Mouse (Mus musculus) forebrain, embryonic 13.5 days (tissue): ENCODE data around the gene Ccdc151. TPM values are rescaled to one million over a fixed set of nuclear protein-coding genes. Genes with fewer than 3 reads are reported as not detected.

Experiments
- ATAC-seq: fragments of 200-750 bp; cut with Nextera tagmentation; 2 replicates; pipeline ENCODE4 v1.8.0; 2017
- H3K27ac ChIP-seq: fragments of 300-500 bp; sonication (generic); 2 replicates; pipeline ENCODE4 v1.5.1; 2015; ENCODE audit warnings: inconsistent platforms, mild to moderate bottlenecking, moderate library complexity
- H3K27me3 ChIP-seq: fragments of 300-500 bp; sonication (generic); 2 replicates; pipeline ENCODE4 v1.6.1; 2015; ENCODE audit warnings: mild to moderate bottlenecking, inconsistent platforms
- H3K36me3 ChIP-seq: fragments of 300-500 bp; sonication (generic); 2 replicates; pipeline ENCODE4 v1.6.1; 2015; ENCODE audit warnings: mild to moderate bottlenecking, inconsistent platforms; ENCODE audit not compliant: poor library complexity, severe bottlenecking
- H3K4me1 ChIP-seq: fragments of 300-500 bp; sonication (generic); 2 replicates; pipeline ENCODE4 v1.6.1; 2015; ENCODE audit warnings: inconsistent platforms
- H3K4me2 ChIP-seq: fragments of 300-500 bp; sonication (generic); 2 replicates; pipeline ENCODE4 v1.6.1; 2015; ENCODE audit warnings: inconsistent platforms, mild to moderate bottlenecking, moderate library complexity
- H3K4me3 ChIP-seq: fragments of 300-500 bp; sonication (generic); 2 replicates; pipeline ENCODE4 v1.5.1; 2015; ENCODE audit warnings: mild to moderate bottlenecking, inconsistent platforms
- H3K9ac ChIP-seq: fragments of 300-500 bp; sonication (generic); 2 replicates; pipeline ENCODE4 v1.6.1; 2015; ENCODE audit warnings: mild to moderate bottlenecking, inconsistent platforms
- H3K9me3 ChIP-seq: fragments of 300-500 bp; sonication (generic); replicated peaks from 2 replicates; pipeline ENCODE4 v1.6.1; 2016; ENCODE audit warnings: inconsistent platforms
- WGBS: fragments of 180-500 bp; shearing (Covaris S2); methylation state at CpG from one replicate; pipeline ENCODE4 v1.1.7; 2015; 5-methylcytosine and 5-hydroxymethylcytosine counted together
- polyA plus RNA-seq: library from polyadenylated mRNA; unstranded; fragments of >200 nt; fragmentation: Nextera tagmentation; extraction: Ambion mirVana; gene quantifications from 2 replicates; pipeline ENCODE4 v1.2.1, GENCODE M21; 2015

Gene Ccdc151
- polyA plus RNA-seq, 1 experiment from 2014 or later = 4.0 TPM

DNA sequence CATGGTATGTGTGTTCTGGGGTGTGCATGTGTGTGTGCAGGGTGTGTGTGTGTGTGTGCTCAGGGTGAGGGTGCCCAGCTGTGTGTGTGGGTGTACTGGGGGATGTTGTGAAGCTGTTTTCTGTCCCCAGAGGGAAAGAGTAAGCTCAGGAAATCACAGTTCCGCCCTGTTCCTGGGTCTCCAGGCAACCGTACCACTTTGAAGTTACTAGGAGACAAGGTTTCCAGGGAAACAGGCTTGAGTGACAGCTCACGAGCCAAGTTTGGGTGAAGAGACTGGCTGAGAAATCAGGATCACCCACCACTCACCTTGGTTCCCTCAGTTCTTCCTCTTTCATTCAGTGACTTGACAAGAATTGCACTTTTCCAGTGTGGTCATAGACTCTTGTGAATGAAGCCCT, 48.8 kb downstream of the Ccdc151 start:
- H3K9ac ChIP-seq = no peak overlapping the region; the same call in 1 of the 2 replicates
- no peak overlapping the region for H3K4me3 ChIP-seq
- H3K9me3 ChIP-seq = no peaks in the 10 kb centered on the region; the same call in 1 of the 2 replicates
- no peaks in the 10 kb centered on the region for H3K36me3 ChIP-seq
- WGBS = 17% methylated on average over 3 of the region's 3 CpGs
- 0 out of 2 replicates have a peak, but pooled peaks have one; percentile 3 for ATAC-seq
- H3K4me1 ChIP-seq = peaks cover 26% of the 10 kb centered on the region
- H3K4me2 ChIP-seq = peak overlapping the region; percentile 32
- H3K27me3 ChIP-seq = 0 out of 2 replicates have a peak, but pooled peaks cover 4% of the 10 kb centered on the region
- peak overlapping the region; percentile 74 for H3K27ac ChIP-seq

DNA sequence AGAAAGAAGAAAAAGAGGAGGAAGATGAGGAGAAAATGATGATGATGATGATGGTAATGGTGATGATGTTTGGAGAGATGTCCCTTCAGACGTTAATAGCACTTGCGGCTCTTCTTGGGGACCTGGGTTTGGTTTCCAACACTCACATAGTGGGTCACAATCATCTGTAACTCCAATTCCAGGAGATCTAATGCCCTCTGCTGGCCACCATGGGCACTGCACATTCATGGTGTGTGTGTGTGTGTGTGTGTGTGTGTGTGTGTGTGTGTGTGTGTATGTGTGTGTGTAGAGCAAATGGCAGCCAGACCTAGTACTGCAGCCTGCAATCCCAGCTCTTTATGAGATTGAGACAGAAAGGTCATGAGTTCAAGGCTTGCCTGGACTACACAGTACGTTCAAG, 50.5 kb downstream of the Ccdc151 start:
- Histone ChIP-seq H3K9ac (no peak overlapping the region), H3K27ac (no peak overlapping the region), H3K27me3 (peaks cover 15% of the 10 kb centered on the region; the same call in 1 of the 2 replicates), H3K36me3 (no peaks in the 10 kb centered on the region), H3K4me1 (peaks cover 26% of the 10 kb centered on the region), H3K4me2 (no peak overlapping the region), H3K9me3 (no peaks in the 10 kb centered on the region; the same call in 1 of the 2 replicates), H3K4me3 (no peak overlapping the region)
- ATAC-seq = no peak
- WGBS = 85% methylated on average over 3 of the region's 3 CpGs

DNA sequence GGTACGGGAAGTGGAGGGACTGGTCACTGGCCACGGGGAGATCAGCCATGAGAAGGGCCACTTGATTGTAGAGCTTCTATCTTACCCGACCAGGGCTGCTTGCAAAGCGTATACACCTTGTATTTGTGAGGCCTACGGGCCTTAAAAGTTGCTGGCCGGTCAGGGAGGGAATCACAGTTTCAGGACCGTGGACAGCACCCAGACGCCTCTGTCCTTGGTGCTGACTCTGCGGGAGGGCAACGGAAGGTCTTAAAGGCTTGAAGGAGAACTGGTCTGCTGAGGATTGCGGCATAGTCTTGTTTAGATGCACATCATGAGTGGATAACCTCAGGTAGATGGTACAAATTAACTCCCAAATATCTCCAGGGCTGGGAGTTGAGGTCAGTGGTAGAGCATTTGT, 52.1 kb downstream of the Ccdc151 start:
- Histone ChIP-seq H3K9ac (no peak overlapping the region), H3K9me3 (no peaks in the 10 kb centered on the region; the same call in 1 of the 2 replicates), H3K4me2 (no peak overlapping the region), H3K36me3 (peaks cover 4% of the 10 kb centered on the region; the same call in 1 of the 2 replicates), H3K27ac (no peak overlapping the region), H3K27me3 (peaks cover 15% of the 10 kb centered on the region; the same call in 1 of the 2 replicates), H3K4me3 (no peak overlapping the region), H3K4me1 (peaks cover 20% of the 10 kb centered on the region)
- no peak for ATAC-seq
- 18% methylated on average over 11 of the region's 11 CpGs for WGBS

DNA sequence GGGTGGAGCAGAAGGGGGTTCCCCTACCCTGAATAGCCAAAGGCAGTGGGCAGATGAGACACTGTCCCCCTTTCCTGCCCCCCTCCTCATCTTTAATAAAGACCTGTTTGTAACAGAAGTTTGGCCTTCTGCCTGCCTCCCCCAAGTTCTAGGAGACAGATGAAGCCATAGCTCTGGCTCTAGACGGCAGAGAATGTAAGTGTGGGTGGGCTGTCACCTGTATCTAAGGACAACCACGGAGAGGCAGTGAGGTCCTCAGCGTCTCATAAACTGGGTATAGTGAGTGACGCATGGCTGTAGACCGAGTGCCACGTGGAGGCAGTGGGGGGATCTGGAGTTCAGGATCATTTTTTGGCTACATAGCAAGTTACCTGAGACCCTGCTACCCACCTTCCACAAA, 53.6 kb downstream of the Ccdc151 start:
- 71% methylated on average over 6 of the region's 6 CpGs for WGBS
- peaks cover 10% of the 10 kb centered on the region for H3K4me1 ChIP-seq
- H3K4me2 ChIP-seq = no peak overlapping the region

DNA sequence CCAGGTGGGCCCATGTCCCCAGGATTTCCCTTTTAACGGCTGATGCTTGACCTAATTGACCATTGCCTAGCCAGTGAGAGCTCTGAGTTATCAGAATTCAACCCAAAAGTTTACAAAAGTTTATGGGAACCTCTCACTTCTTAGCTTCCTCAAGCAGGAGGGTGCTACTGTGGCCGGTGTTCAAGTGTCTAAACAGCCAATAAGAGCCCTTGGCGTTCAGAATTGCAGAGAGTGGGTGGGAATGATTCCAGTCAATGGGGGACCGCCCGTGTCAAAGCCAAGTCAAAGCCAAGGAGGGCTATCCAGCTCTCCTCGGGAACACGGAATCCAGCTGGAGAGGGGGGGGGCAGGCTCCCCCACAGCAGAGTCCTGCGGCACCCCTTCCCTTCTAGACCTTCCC, 54.3 kb downstream of the Ccdc151 start:
- 48% methylated on average over 8 of the region's 8 CpGs for WGBS
- no peaks in the 10 kb centered on the region; the same call in 1 of the 2 replicates for H3K9me3 ChIP-seq
- no peak overlapping the region for H3K9ac ChIP-seq
- no peak for ATAC-seq
- H3K36me3 ChIP-seq = peaks cover 13% of the 10 kb centered on the region
- H3K4me2 ChIP-seq = no peak overlapping the region
- H3K4me1 ChIP-seq = peaks cover 4% of the 10 kb centered on the region
- H3K4me3 ChIP-seq = no peak overlapping the region
- no peak overlapping the region for H3K27ac ChIP-seq
- H3K27me3 ChIP-seq = peaks cover 15% of the 10 kb centered on the region; the same call in 1 of the 2 replicates

More for the DNA sequence above, 53.6 kb downstream of the Ccdc151 start:
- H3K36me3 ChIP-seq = peaks cover 13% of the 10 kb centered on the region
- no peak overlapping the region for H3K4me3 ChIP-seq
- ATAC-seq = no peak
- no peak overlapping the region for H3K27ac ChIP-seq
- peaks cover 15% of the 10 kb centered on the region; the same call in 1 of the 2 replicates for H3K27me3 ChIP-seq
- H3K9me3 ChIP-seq = no peaks in the 10 kb centered on the region; the same call in 1 of the 2 replicates
- no peak overlapping the region for H3K9ac ChIP-seq

DNA sequence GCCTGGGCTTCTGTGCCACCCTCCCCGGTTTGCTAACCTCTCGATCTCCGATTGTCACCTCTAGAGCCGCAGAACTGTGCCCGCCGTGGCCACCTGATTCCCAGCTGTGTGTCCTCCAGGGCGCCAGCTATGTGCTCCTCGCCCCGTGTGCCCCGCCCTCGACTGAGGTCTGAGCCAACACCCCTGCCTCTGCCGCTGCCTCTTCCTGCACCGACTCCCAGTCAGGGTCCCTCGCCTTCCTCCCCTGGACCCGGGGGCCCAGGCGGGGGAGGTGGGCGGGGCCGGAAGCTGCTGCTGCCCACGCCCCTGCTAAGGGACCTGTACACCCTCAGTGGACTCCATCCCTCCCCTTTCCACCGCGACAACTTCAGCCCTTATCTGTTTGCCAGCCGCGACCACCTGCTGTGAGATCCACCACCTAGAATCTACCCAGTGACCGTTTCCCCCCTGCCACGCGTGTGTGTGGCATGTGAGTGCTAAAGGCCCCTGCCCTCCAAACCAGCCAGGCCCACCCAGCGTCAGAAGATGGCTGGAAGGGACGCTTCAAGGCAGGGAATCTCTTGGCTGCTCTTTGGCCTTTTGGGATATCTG, 54.8 kb downstream of the Ccdc151 start:
- Histone ChIP-seq H3K4me2 (peak overlapping the region; percentile 19; the same call in 1 of the 2 replicates), H3K27ac (no peak overlapping the region), H3K4me3 (no peak overlapping the region), H3K36me3 (peaks cover 13% of the 10 kb centered on the region), H3K27me3 (peaks cover 15% of the 10 kb centered on the region; the same call in 1 of the 2 replicates), H3K4me1 (no peaks in the 10 kb centered on the region), H3K9me3 (no peaks in the 10 kb centered on the region; the same call in 1 of the 2 replicates), H3K9ac (no peak overlapping the region)
- no peak for ATAC-seq
- 7% methylated on average over 23 of the region's 28 CpGs for whole genome bisulfite sequencing

DNA sequence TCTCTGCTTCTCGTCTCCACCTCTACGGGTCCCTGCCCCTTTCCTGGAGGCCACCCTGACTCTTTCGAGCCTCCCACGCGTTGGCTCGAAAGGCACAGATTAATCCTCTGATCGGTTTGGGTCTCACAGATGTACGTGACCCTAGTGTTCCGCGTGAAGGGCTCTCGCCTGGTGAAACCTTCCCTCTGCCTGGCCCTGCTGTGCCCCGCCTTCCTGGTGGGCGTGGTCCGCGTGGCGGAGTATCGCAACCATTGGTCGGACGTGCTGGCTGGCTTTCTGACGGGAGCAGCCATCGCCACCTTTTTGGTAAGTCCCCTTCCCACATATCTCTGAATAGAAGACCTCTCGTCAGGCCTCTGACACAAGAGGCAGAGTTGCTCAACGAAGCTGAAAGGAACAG, 58.2 kb downstream of the Ccdc151 start:
- WGBS = 29% methylated on average over 23 of the region's 23 CpGs
- no peak overlapping the region for H3K4me2 ChIP-seq
- H3K27me3 ChIP-seq = peaks cover 11% of the 10 kb centered on the region; the same call in 1 of the 2 replicates
- H3K4me1 ChIP-seq = no peaks in the 10 kb centered on the region
- no peaks in the 10 kb centered on the region for H3K9me3 ChIP-seq
- H3K4me3 ChIP-seq = no peak overlapping the region
- ATAC-seq = no peak
- no peak overlapping the region for H3K9ac ChIP-seq
- H3K27ac ChIP-seq = no peak overlapping the region
- H3K36me3 ChIP-seq = peaks cover 32% of the 10 kb centered on the region

DNA sequence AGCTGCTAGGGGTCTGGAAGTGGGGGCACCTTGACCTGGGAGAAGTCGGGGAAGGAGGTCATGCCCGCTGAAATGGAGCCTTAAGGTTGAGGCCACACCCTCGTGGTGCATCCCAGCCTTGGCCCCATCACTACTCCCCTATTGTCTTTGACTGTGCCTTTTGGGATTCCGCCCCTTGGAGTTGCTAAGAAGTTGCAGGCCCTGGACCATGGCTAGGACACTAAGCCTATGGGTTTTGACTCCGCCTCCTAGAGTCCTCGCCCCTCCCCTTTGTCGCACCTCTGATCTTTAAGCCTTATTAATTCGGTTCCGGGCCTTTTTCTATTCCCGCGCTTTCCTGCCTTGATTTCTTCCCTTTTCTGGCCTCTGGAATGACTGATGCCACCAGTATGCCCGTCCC, 58.8 kb downstream of the Ccdc151 start:
- 59% methylated on average over 12 of the region's 12 CpGs for whole genome bisulfite sequencing
- H3K4me3 ChIP-seq = no peak overlapping the region
- H3K4me1 ChIP-seq = no peaks in the 10 kb centered on the region
- no peak overlapping the region for H3K27ac ChIP-seq
- H3K9me3 ChIP-seq = no peaks in the 10 kb centered on the region
- peaks cover 37% of the 10 kb centered on the region for H3K36me3 ChIP-seq
- 0 out of 2 replicates have a peak, but pooled peaks have one; percentile 1 for ATAC-seq
- no peak overlapping the region for H3K4me2 ChIP-seq
- H3K27me3 ChIP-seq = peaks cover 11% of the 10 kb centered on the region; the same call in 1 of the 2 replicates
- no peak overlapping the region for H3K9ac ChIP-seq

DNA sequence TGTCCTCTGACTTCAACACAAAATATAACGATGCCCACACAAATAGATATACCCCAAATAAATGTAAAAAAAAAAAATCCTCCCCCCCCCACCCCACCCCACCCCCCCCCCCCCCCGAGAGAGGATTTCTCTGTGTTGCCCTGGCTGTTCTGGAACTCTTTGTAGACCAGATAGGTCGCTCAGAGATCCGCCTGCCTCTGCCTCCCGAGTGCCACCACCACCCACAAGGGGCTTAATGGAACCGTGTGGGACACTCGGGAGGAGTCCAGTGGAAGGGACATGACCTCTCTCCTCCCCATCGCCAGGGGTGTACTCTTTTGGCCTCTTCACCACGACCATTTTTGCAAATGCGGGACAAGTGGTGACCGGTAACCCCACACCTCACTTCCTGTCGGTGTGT, 59.4 kb downstream of the Ccdc151 start:
- 83% methylated on average over 10 of the region's 12 CpGs for WGBS

More for the DNA sequence above, 59.4 kb downstream of the Ccdc151 start:
- Histone ChIP-seq H3K9ac (no peak overlapping the region), H3K4me2 (no peak overlapping the region), H3K4me1 (peaks cover 6% of the 10 kb centered on the region), H3K9me3 (no peaks in the 10 kb centered on the region), H3K36me3 (peaks cover 37% of the 10 kb centered on the region), H3K27ac (no peak overlapping the region), H3K27me3 (peaks cover 7% of the 10 kb centered on the region; the same call in 1 of the 2 replicates), H3K4me3 (no peak overlapping the region)
- ATAC-seq = no peak

Other genes with a start within 250 kb of the Ccdc151 start
- 95.6 and 95.7 TPM in 2 replicates for gene Spc24, start 242.3 kb downstream of the Ccdc151 start, polyA plus RNA-seq
- gene Kank2, start 203.9 kb downstream of the Ccdc151 start, polyA plus RNA-seq = 2.6 and 3.1 TPM in 2 replicates
- 0.21 TPM in 1 of 2 replicates, not detected in the other for gene Angptl8, start 167.1 kb downstream of the Ccdc151 start, polyA plus RNA-seq
- gene Dock6, start 150.0 kb downstream of the Ccdc151 start, polyA plus RNA-seq = 12.5 and 13.9 TPM in 2 replicates
- gene Rab3d, start 84.4 kb downstream of the Ccdc151 start, polyA plus RNA-seq = 18.3 and 21.0 TPM in 2 replicates
- 5.0 and 6.6 TPM in 2 replicates for gene Ccdc159, start 75.2 kb downstream of the Ccdc151 start, polyA plus RNA-seq
- 42.2 and 42.3 TPM in 2 replicates for gene Tmem205, start 75.1 kb downstream of the Ccdc151 start, polyA plus RNA-seq
- 37.8 and 44.1 TPM in 2 replicates for gene Plppr2, start 65.6 kb downstream of the Ccdc151 start, polyA plus RNA-seq
- gene Swsap1, start 46.9 kb downstream of the Ccdc151 start, polyA plus RNA-seq = 8.6 and 12.1 TPM in 2 replicates
- gene Epor, start 39.1 kb downstream of the Ccdc151 start, polyA plus RNA-seq = 0.99 and 1.9 TPM in 2 replicates
- gene Rgl3, start 13.2 kb downstream of the Ccdc151 start, polyA plus RNA-seq = 1.1 and 1.2 TPM in 2 replicates
- gene Prkcsh, start 172 bp upstream of the Ccdc151 start, polyA plus RNA-seq = 84.2 and 89.6 TPM in 2 replicates
- 63.7 and 66.4 TPM in 2 replicates for gene Elavl3, start 49.4 kb upstream of the Ccdc151 start, polyA plus RNA-seq
- gene Gm49318, start 68.6 kb upstream of the Ccdc151 start, polyA plus RNA-seq = not detected in 2 replicates
- gene Zfp653, start 68.7 kb upstream of the Ccdc151 start, polyA plus RNA-seq = 17.1 and 18.9 TPM in 2 replicates
- 47.7 and 51.5 TPM in 2 replicates for gene Ecsit, start 82.8 kb upstream of the Ccdc151 start, polyA plus RNA-seq
- 1.8 and 2.2 TPM in 2 replicates for gene Cnn1, start 96.6 kb upstream of the Ccdc151 start, polyA plus RNA-seq
- gene Elof1, start 114.5 kb upstream of the Ccdc151 start, polyA plus RNA-seq = 206 and 210 TPM in 2 replicates
- gene Acp5, start 133.1 kb upstream of the Ccdc151 start, polyA plus RNA-seq = 0.81 and 1.2 TPM in 2 replicates
- 79.3 and 87.5 TPM in 2 replicates for gene Pigyl, start 154.2 kb upstream of the Ccdc151 start, polyA plus RNA-seq
- gene Zfp872, start 185.5 kb upstream of the Ccdc151 start, polyA plus RNA-seq = 0.13 and 0.19 TPM in 2 replicates
- 9.3 and 11.0 TPM in 2 replicates for gene Zfp809, start 223.1 kb upstream of the Ccdc151 start, polyA plus RNA-seq